Mouse (Mus musculus) liver, postnatal 0 days (tissue): ENCODE measurements around the gene Zfp607b. TPM values are rescaled to one million over a fixed set of nuclear protein-coding genes. Genes with fewer than 3 reads are reported as not detected.

Experiments used
- ATAC-seq: fragments of 200-750 bp; cut with Nextera tagmentation; 2 replicates; pipeline ENCODE4 v1.8.0; 2017; ENCODE audit warnings: mild to moderate bottlenecking, moderate library complexity
- DNase-seq: peaks from one replicate; pipeline ENCODE4 v3.0.0-alpha.2; 2016
- H3K27ac ChIP-seq: fragments of 300-500 bp; sonication (generic); 2 replicates; pipeline ENCODE4 v1.5.1; 2014; ENCODE audit warnings: antibody characterized with exemption, moderate library complexity, mild to moderate bottlenecking, low read depth
- H3K27me3 ChIP-seq: fragments of 300-500 bp; sonication (generic); 2 replicates; pipeline ENCODE4 v1.6.1; 2014; ENCODE audit warnings: low read length, control low read depth, mixed read lengths; ENCODE audit not compliant: insufficient read depth
- H3K36me3 ChIP-seq: fragments of 300-500 bp; sonication (generic); replicated peaks from 2 replicates; pipeline ENCODE4 v1.6.1; 2014; ENCODE audit warnings: mild to moderate bottlenecking, control low read depth, low read length, moderate library complexity, mixed read lengths; ENCODE audit not compliant: insufficient read depth
- H3K4me1 ChIP-seq: fragments of 300-500 bp; sonication (generic); 2 replicates; pipeline ENCODE4 v1.6.1; 2014; ENCODE audit warnings: antibody characterized with exemption, mild to moderate bottlenecking, control low read depth; ENCODE audit not compliant: insufficient read depth
- H3K4me2 ChIP-seq: fragments of 300-500 bp; sonication (generic); 2 replicates; pipeline ENCODE4 v1.6.1; 2014; ENCODE audit warnings: low read depth, mild to moderate bottlenecking, low read length, moderate library complexity, mixed read lengths
- H3K4me3 ChIP-seq: fragments of 300-500 bp; sonication (generic); 2 replicates; pipeline ENCODE4 v1.5.1; 2014; ENCODE audit warnings: low read depth, low read length
- H3K9ac ChIP-seq: fragments of 300-500 bp; sonication (generic); replicated peaks from 2 replicates; pipeline ENCODE4 v1.6.1; 2014; ENCODE audit warnings: mild to moderate bottlenecking, moderate library complexity
- H3K9me3 ChIP-seq: fragments of 300-500 bp; sonication (generic); 2 replicates; pipeline ENCODE4 v1.6.1; 2016; ENCODE audit warnings: mild to moderate bottlenecking, control low read depth, low read length, mixed read lengths
- CTCF ChIP-seq: sonication (generic); IDR thresholded peaks from 2 replicates; pipeline ENCODE4 v1.5.1; 2016; ENCODE audit warnings: antibody characterized with exemption, low read depth
- EP300 ChIP-seq: IDR thresholded peaks from 2 replicates; pipeline ENCODE4 v1.6.1; 2016; ENCODE audit warnings: antibody characterized with exemption, low read depth, mild to moderate bottlenecking
- WGBS: fragments of 180-500 bp; shearing (Covaris S2); extraction: QIAGEN DNeasy Blood & Tissue Kit; methylation state at CpG from one replicate; pipeline ENCODE4 v1.1.7; 2014; ENCODE audit not compliant: insufficient replicate concordance; 5-methylcytosine and 5-hydroxymethylcytosine counted together
- polyA plus RNA-seq: library from polyadenylated mRNA; unstranded; fragments of >200 nt; fragmentation: Nextera tagmentation; extraction: Ambion mirVana; gene quantifications from 2 replicates; pipeline ENCODE4 v1.2.1, GENCODE M21; 2015

Gene Zfp607b
- polyA plus RNA-seq, 1 experiment from 2014 or later = 0.46 TPM

DNA sequence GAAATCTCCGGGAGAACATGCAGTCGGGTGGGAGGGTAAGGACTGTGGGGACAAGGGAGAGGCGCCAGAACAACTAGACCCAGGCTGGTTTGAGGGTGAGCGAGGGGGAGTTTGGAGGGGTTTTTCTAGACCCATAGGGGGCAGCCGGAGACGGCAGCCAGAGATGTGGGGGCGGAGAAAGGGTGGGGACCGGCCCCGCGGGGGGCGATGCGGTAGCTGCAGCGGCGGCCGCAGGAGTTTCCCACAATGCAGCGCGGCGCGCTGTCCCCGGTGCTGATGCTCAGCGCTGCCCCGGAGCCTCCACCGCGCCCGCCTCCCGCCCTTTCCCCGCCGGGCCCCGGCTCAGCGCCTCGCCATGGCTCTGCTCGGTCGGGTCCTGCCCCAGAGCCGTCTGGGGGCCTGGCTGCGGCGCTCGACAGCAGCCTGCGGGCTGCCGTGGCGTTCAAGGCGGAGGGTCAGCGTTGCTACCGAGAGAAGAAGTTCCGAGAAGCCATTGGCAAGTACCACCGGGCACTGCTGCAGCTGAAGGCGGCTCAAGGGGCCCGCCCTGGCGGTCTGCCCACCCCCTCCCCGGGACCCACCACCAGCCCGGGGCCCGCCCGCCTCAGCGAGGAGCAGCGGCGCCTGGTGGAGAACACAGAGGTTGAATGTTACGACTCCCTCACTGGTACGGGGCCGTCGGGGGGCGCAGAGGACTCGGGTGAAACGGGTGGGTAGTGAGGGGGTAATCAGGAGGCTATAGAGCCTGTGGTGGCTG, 35.3 kb upstream of the Zfp607b start, which contains the start of gene Ttc9b:
TSS of gene Ttc9b (plus strand) at position 235 of the 757 bp plus-strand sequence.
- Histone ChIP-seq H3K4me2 (no peak within 1 kb of the TSS), H3K4me1 (no peaks in the 10 kb centered on the region), H3K9me3 (no peaks in the 10 kb centered on the region), H3K9ac (no peak within 1 kb of the TSS), H3K36me3 (no peaks in the 10 kb centered on the region), H3K27me3 (peaks cover 57% of the 10 kb centered on the region), H3K27ac (no peak within 1 kb of the TSS), H3K4me3 (no peak within 1 kb of the TSS)
- 7% methylated on average over 53 of the region's 62 CpGs for WGBS
- DNase-seq = peak; percentile 54
- peak; percentile 33 for ATAC-seq
- TF ChIP-seq EP300 (no peak), CTCF (no peak)

- Histone ChIP-seq H3K4me1 (no peaks in the 10 kb centered on the region), H3K4me3 (no peak overlapping the region), H3K4me2 (no peak overlapping the region), H3K27ac (no peak overlapping the region), H3K27me3 (peaks cover 57% of the 10 kb centered on the region), H3K36me3 (no peaks in the 10 kb centered on the region), H3K9me3 (no peaks in the 10 kb centered on the region), H3K9ac (no peak overlapping the region)
- TF ChIP-seq EP300 (no peak), CTCF (peak; percentile 66)
- ATAC-seq = no peak
- 55% methylated on average over 20 of the region's 20 CpGs for WGBS
- DNase-seq = no peak
These were observed 34.4 kb upstream of the Zfp607b start for GRCm38 (mm10) chr7:27654607-27655276.

- ATAC-seq = no peak
- Histone ChIP-seq H3K9me3 (no peaks in the 10 kb centered on the region), H3K4me3 (no peak overlapping the region), H3K4me1 (no peaks in the 10 kb centered on the region), H3K9ac (no peak overlapping the region), H3K4me2 (no peak overlapping the region), H3K36me3 (no peaks in the 10 kb centered on the region), H3K27me3 (peaks cover 57% of the 10 kb centered on the region), H3K27ac (no peak overlapping the region)
- DNase-seq = no peak
- no peak for TF ChIP-seq CTCF
- TF ChIP-seq EP300 = no peak
- 36% methylated on average over 11 of the region's 11 CpGs for WGBS
These were observed 33.6 kb upstream of the Zfp607b start for GRCm38 (mm10) chr7:27655545-27655944.

DNA sequence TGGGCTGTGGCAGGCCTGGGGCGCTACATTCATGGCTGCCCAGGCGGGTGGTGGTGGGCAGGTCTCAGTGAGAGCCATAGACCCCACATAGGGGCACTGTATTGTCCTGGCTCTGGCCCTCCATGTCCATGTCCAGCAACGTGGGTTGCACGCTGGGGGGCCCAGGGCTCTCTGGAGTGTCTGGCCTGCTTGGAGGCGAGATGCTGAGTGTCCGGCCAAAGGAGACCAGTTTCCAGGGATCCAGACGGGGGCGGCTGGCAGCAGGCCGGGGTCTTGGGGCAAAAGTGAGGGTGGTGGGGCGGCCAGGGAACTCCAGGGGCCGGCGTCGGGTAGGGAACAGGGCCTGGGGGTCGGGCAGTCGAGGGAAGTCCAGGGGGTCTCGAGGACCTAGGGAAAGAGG, 32.5 kb upstream of the Zfp607b start:
- TF ChIP-seq CTCF (no peak), EP300 (no peak)
- H3K27me3 ChIP-seq = peaks cover 55% of the 10 kb centered on the region
- 82% methylated on average over 16 of the region's 16 CpGs for WGBS

DNA sequence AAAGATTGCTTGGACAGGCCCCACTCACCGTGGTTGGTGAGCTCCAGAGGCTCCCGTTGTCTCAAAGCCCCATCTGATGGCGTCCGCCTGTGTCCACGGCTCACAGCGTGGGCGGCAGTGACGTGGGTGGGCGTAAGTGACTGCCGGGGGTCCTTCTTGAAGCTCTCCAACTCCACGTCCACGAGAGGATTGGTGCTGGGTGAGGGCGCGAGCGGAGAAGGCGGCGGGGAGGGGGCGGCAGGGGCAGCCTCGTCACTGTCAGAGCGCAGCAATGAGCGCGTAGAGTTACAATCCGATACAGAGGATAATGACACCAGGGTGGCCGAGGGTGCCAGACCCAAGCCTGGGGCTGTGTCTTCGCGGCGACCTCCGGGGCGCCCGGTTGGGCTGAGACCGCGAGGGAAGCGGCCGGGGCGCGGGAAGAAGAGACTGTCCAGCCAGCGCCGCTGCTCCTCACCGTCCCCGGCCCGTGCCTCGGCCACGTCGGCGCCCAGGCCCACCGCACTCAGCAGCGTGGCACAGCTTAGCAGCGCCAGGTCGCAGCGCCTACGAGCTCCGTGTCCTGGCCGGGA, 31.2 kb upstream of the Zfp607b start:
- ATAC-seq (no peak), DNase-seq (no peak)
- H3K4me2 ChIP-seq = no peak overlapping the region
- H3K9ac ChIP-seq = no peak overlapping the region
- H3K4me1 ChIP-seq = no peaks in the 10 kb centered on the region
- H3K9me3 ChIP-seq = no peaks in the 10 kb centered on the region
- H3K27ac ChIP-seq = no peak overlapping the region
- TF ChIP-seq EP300 (no peak), CTCF (no peak)
- H3K36me3 ChIP-seq = no peaks in the 10 kb centered on the region
- WGBS = 32% methylated on average over 47 of the region's 53 CpGs
- peaks cover 47% of the 10 kb centered on the region for H3K27me3 ChIP-seq
- no peak overlapping the region for H3K4me3 ChIP-seq

More for the DNA sequence above, 32.5 kb upstream of the Zfp607b start:
- no peak overlapping the region for H3K4me3 ChIP-seq
- no peak for ATAC-seq
- H3K4me1 ChIP-seq = no peaks in the 10 kb centered on the region
- no peak overlapping the region for H3K9ac ChIP-seq
- no peak overlapping the region for H3K4me2 ChIP-seq
- no peak overlapping the region for H3K27ac ChIP-seq
- no peak for DNase-seq
- no peaks in the 10 kb centered on the region for H3K9me3 ChIP-seq
- H3K36me3 ChIP-seq = no peaks in the 10 kb centered on the region
